Mouse (Mus musculus): ENCODE results near the gene Rph3al. TPM values are rescaled to one million over a fixed set of nuclear protein-coding genes. Genes with fewer than 3 reads are reported as not detected.

The Rph3al gene
- polyA plus RNA-seq, 1 experiment, result not detected

DNA sequence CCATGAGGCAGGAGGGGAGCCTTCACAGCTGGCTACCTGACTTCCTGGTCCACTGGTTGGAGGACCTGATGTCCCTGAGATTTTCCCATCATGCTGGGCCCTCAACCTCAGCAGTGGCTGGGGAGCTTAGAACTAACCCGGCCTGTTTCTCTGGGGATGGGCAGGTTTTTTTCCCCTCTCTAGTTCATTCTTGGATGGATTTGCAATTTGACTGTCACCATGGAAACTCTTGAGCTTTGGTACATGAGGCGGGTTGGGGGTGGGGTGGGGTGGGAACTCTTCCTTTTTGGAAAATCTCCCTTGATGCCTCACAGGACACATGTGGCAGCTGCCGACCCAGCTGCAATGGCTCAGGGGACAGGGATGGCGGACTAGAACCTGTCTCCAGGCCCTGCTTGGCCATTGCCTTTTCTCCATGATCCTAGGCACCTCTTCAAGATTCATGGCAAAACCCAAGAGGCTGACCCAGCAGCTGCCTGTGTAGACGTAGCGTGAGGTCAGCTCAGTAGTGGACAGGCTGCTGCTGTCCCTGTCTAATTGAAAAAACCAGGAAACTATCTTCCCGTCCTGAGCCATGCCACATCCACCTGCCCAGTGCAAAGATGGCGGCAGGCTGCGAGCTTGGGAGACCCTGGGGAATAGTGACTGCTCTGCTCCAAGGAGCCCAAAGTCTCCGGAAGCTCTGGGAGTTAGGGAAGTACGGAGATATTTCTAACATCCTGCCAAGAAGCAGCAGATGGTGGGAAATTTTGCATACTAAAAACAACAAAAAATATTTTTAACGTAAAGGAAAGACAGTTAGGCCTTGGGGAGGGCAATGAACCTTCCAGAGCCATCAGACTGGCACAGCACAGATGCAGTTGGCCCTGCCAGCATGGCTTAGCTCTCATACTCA is 98.4 kb downstream of the Rph3al start:
- TF ChIP-seq GATA1 (IDR thresholded peaks at IDR 0.05; ENCODE audit: low read length), result no peak

DNA sequence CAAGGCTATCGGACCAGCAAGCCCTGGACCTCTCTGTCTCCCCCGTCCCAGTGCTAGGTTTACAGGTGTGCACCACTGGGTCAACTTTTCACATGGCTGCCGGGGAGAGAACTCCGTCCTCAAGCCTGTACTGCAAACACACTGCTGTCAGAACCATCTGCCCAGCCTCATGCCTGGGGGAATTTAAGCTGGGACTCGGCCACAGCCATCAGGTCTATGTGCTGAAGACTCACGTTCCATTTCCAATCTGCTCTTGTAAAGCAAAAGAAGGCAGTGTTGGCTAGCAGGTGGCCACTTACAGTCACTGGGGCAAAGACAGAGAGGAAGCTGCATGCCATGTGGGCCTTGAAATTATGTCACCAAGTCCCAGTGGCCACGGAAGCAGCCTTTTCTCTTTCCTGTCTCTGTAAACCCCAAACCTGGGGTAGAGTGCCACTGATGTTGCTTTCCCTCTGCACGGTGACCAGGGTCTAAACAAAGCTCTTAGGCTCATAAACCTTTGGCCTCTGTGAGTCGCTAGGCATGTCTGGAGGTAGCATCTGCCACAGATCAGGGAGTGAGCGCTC is 99.3 kb downstream of the Rph3al start:
- no peak for TF ChIP-seq GATA1 (IDR thresholded peaks at IDR 0.05; ENCODE audit: low read length)

DNA sequence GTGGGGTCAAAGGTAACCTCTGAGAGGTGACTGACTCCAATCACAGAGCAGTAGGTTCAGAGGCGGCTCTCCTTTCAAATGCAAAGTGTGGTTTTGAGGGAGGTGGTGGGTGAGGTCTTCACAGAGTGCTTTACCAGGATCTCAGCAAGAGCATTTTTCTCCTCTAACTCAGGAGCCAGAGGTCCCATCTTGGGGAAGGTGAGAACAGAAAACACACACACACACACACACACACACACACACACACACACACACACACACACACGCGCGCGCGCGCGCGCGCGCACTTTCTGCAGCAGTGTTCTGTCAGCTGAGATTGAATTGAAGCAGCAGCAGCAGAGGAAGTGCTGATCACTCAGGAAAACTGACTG is 102.0 kb downstream of the Rph3al start:
- no peak for TF ChIP-seq GATA1 (IDR thresholded peaks at IDR 0.05; ENCODE audit: low read length)

DNA sequence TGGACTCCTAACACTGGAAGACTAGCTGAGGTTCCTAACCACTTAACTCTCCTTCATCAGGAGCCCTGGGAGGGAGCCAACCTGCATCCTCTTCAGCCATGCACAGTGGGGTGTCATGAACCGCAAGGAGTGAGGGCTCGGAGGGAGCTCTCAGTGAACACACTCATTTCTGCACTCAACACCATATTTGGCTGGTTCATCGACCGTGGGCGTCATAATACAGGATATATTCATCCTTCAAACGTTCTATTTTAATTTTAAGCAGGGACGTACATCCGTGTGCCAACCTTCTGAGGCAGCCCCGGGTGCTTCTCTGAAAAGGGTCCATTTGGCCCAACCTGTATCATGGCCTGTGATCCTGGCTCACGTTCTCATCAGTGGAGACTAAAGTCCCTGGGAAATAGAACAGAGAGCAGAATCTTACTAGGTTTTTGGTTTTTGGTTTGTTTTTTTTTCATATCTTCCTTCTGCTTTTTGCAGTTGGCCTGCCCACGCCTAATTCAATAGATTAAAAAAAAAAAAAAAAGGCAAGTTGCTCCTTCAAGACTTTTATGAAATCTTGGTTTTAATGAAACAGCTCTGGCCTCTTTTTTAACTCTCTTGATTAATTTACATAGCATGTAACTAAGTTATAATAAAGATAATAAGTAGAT is 102.5 kb downstream of the Rph3al start:
- TF ChIP-seq GATA1 (IDR thresholded peaks at IDR 0.05; ENCODE audit: low read length), result no peak

DNA sequence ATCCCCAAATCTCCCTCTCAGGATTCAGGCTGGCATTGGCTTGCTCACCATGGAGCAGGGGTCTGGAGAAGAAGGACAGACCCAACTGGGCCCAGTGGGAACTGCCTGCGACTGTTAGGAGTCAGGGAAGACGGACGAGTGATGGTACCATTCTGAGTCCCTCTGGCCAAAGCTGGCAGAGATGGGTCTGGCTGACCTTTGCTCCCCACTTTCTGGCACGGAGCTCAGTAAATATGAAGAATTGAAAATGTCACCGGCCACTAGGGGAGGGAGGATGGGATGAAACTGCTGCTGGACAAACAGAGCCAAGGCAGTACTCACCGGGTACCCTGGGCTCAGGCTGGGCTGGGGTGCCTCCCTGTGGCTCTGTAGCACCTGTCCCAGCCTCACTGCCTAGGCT is 105.1 kb downstream of the Rph3al start:
- TF ChIP-seq GATA1 (IDR thresholded peaks at IDR 0.05; ENCODE audit: low read length), result no peak

DNA sequence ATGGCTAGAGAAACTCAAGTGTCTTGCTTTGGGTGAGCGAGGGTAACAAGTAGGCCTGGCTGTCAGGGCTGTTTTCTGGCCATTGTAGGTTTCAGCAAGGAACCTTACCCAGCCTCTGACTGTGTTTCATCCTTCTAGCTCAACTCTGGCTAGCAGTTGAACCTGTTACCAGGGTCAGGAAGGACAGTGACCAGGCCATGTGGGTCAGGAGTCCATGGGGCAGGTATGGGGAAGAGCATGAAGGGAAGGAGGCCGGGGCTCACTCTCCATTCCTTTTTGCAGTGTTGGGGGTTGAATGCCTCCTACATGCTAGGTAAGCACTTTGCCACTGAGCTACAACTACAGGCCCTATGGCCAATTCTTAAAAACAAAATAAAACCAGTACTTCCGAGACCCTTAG is 107.8 kb downstream of the Rph3al start:
- TF ChIP-seq GATA1 (IDR thresholded peaks at IDR 0.05; ENCODE audit: low read length), result no peak

DNA sequence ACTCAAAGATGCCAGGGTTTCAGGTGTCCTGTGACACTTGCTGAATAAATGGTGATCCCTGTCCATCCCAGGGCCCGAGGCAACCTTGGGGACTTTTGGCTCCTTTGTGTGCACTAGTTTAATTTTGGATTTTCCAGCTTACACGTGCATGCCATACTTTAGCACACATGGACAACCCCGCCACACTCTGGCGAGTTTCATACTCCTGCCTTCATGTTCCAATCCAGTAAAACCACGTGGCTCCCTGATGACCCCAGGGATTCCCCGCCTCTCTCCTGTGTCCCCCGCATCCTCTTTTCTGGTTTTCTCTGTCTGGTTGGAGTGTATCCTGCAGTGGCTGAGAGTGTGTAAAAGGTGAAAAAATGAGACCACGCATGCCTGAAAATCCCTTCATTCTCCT is 110.8 kb downstream of the Rph3al start:
- TF ChIP-seq GATA1 (IDR thresholded peaks at IDR 0.05; ENCODE audit: low read length), result no peak

DNA sequence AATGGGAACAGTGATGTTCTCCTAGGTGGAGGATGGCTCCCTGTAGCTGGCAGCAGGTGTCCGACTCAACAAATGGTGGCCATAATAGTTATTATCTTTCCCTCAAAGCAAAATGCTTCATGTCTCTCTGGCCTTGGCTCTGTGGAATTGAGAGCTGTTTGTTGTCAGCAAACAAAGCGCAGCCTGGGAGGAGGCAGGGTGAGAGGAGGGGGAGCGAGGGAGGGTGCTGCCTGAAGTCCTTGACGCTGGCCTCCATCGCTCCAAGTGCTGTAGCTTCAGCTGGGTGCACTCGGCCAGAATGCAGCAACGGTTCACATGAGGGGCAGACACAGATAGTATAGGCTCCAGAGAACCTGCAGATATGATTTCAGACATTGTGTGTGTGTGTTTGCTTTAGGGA is 114.7 kb downstream of the Rph3al start:
- TF ChIP-seq GATA1 (IDR thresholded peaks at IDR 0.05; ENCODE audit: low read length), result no peak

DNA sequence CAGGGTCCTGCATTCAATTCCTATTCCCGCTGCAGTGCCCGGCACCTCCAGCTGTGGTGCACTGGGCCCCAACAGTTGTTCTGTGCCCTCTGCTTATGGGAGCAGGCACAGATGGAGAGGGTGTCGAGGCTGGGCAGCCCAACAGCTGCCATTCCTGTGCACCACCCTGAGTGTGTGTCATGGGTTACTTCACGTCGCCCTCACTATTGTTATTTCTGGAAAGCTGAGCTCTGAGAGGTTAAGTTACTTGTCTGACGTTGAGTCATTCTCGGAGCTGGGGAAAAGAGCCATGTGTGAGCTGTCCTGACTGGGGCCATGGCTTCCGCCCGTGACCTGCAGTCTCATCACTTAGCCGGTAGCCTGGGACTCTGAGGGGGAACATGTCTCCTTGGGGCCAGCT is 125.1 kb downstream of the Rph3al start:
- no peak for TF ChIP-seq GATA1 (IDR thresholded peaks at IDR 0.05; ENCODE audit: low read length)

DNA sequence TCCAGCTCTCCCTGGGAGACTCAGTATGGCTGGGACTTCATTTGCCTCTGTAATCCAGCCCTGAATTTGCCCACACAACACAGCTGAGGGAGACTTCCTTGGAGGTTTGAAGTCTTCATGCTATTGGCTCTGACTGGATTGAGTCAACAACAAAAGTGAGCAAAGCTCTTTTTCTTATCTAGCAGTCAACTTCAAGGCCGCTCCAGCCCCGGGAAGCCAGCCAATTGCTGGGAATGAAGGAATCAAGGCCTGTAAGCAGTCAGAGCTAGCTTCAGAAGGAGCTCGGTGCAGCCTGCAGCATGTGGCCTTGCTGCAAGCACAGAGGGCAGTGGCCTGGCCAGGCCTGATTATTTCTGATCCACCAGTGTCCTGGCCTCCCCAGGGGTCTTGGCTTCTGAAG is 126.3 kb downstream of the Rph3al start:
- no peak for TF ChIP-seq GATA1 (IDR thresholded peaks at IDR 0.05; ENCODE audit: low read length)

DNA sequence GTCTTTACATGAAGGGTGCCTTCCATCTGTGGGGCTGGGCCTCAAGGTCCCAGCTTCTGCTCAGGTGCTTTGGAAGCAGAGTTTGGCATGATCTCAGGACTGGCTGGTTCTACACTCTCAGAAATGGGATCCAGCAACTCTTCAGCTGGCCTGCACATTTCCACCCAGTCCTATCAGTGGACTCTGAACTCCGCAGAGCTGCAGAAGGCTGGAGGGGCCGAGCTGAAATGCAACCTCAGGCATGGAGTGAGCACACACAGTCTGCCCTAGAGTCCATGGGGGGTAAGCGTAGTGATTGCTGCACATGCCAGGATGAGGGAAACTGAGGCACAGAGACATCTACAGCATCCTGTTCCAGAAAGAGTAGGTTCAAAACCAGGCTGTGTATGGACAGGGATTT is 127.7 kb downstream of the Rph3al start:
- no peak for TF ChIP-seq GATA1 (IDR thresholded peaks at IDR 0.05; ENCODE audit: low read length)

DNA sequence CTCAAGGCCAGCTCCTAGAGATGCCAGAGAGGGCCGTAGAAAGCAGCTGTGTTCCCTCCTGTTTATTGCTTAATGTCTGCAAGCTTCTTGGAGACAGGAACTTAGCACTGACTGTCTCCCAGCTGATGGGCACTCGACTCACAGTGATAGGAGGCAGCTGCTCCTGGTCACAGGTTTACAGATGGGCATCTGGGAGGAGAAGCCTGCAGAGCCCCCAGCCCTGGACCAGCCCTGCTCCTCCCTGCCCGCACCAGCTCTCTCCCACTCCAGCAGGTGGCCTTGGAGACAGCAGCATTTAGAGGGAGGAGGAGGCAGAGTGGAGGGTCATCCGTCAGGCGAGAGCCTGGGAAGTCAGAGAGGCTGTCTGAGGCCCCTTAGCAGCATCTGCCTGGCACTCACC is 130.7 kb downstream of the Rph3al start:
- no peak for TF ChIP-seq GATA1 (IDR thresholded peaks at IDR 0.05; ENCODE audit: low read length)

DNA sequence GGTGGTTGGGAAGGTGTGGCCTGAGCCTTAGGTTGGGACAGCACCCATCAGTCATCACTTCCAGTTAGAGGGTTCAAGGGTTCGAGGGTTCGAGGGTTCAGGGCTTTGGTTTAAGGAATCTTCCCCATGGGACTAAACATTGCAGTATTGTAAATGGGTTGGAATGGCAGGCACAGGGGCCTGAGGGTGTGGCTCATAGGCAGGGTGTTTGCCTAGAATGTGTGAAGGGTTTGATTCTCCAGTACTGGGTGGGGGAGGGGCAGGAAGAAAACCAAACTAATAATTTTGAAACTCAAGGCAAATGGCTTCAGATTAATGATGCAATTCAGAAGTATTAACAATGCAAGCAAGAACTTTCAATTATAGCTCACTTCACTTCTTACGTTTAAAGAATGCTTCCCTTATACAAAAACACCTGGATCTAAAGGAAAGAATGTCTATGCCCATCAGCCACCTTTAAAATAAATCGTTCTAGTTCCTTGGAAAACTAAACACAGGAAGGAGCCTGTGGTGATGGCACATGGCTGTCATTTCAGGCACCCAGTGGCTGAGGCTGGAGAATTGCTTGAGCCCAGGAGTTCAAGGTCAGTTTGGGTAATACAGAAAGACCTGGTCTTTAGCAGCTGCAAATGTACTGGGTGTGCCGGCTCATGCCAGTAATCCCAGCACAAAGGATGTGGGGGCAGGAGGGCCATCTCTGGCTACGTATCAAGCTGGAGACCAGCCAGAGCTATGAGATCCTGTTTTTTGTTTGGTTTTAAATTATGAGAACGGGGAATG is 136.3 kb downstream of the Rph3al start:
- TF ChIP-seq GATA1 (IDR thresholded peaks at IDR 0.05; ENCODE audit: low read length), result no peak

DNA sequence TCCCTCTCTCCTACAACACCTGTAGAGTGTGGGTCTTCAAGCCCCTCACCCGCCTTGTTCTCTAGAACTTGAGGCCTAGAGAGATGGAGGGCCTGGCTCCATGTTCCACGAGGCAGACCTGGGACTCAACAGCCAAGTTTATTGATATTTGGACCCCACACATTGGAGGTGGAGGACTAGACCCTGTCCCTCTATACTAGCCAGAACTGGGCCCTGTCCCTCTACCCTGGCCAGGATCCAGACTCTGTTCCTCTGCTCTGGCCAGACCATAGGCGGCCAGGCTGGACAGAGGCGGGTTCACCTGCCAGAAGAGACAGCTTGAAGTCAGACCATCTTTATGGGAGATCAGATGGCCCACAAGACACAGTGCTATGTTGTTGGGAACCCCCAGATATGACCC is 136.9 kb downstream of the Rph3al start:
- no peak for TF ChIP-seq GATA1 (IDR thresholded peaks at IDR 0.05; ENCODE audit: low read length)

DNA sequence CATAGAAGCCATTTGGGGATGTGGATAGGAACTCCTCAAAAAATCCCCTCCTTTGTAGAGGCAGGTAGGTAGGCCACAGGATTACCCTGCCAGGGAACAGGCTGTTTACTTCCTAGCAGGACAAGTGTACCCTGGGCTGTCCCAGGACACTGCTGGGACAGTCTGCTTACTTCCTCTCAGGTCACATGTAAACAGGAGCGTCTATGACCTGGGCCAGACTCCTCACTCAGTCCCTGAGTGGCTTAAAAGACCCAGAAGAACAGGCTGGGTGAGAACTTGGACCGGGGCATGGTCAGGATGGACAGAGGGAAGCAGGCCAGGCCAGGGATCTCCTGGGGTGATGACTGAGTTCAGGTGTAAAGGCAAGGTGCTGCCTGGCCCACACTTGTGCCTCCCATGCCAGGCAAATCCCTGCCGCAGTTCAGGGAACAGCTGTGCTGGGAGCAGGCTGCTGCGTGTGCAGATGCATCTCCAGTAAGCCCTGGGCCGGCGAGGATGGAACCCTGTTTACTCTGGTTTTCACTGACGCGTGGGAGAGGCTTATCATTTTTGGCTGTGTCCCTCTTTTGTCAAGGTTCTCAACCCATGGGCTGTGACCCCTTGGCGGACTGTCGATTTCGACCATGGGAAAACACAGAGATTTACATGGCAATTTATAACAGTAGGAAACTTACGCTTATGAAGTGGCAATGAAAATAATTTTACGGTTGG is 141.5 kb downstream of the Rph3al start:
- TF ChIP-seq GATA1 (IDR thresholded peaks at IDR 0.05; ENCODE audit: low read length), result no peak

Measured in G1E-ER4 (cell line).